Mouse (Mus musculus): ENCODE measurements at regions not wholly inside any gene's neighbourhood (a gene's known extent, or its start where the extent isn't known, plus 50 kb on each side); places are given as distances from the start of the nearest gene placed in this dataset.

DNA sequence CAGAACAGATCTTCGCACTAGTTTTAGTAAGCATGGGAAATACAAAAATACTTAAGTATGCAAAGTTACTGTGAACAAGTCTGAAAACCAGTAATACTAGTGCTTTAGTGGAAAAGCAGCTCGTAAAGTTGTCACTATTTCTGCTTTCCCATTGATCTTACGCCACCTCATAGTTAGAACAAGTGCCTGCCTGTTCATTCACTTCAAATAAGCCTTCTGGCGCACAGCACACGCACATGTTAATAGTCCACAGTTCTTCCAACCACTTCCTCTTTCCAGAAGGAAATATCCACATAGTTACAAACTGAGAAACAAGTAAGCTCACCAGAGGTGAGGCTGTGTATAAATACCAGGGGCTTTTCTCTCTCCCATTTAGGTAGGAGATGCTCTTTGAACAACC, 182.9 kb upstream of the Rsrc1 start:
- TF ChIP-seq CTCF (IDR thresholded peaks at IDR 0.05; ENCODE audit: low read depth) (no peak), EP300 (IDR thresholded peaks at IDR 0.05; ENCODE audit: low read depth) (no peak)
- H3K27ac ChIP-seq, result no peak overlapping the region
- no peak overlapping the region for H3K4me2 ChIP-seq (ENCODE audit: low read depth)
- H3K4me3 ChIP-seq (ENCODE audit: insufficient read depth in 1 of 2, low read depth in 2 of 2, low read length in 2 of 2), result no peak overlapping the region
- WGBS (ENCODE audit: insufficient replicate concordance), result 53% methylated on average over 5 of the region's 5 CpGs
- H3K4me1 ChIP-seq (replicated peaks; ENCODE audit: control insufficient read depth in 2 of 2, insufficient read depth in 2 of 2, low read length in 1 of 2), result 0 out of 4 replicates have a peak, but pooled peaks cover 0 to 3% of the 10 kb centered on the region in 2 experiments
- H3K27me3 ChIP-seq (ENCODE audit: control insufficient read depth, insufficient read depth, low read length), result no peaks in the 10 kb centered on the region
- no peak for ATAC-seq (ENCODE audit: insufficient read depth)
- no peak for DNase-seq (ENCODE audit: low read depth in 3 of 3, low spot score in 3 of 3)
- no peaks in the 10 kb centered on the region for H3K36me3 ChIP-seq (replicated peaks; ENCODE audit: control insufficient read depth, insufficient read depth, low read depth)
- no peaks in the 10 kb centered on the region for H3K9me3 ChIP-seq (ENCODE audit: control insufficient read depth, low read length)
- H3K9ac ChIP-seq (replicated peaks), result no peak overlapping the region

DNA sequence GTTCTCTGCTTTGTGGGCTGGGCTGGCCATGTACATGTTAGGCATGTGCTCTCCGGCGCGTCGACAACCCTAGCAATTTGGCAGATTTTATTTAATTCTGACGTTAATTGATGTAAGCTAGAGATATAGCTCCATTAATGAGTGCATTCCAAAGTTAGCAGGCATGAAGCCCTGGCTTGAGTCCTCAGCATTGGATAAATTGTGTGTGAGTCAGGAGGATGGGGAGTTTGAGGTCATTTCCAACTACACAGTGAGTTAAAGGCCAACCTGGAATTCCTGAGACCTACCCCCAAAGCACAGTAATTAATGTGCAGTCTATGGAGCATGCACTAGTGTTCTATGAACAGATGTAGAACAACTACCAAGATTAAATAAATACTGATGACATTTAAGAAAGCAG, 178.7 kb upstream of the Rsrc1 start:
- Histone ChIP-seq H3K9ac (replicated peaks) (no peak overlapping the region), H3K27me3 (ENCODE audit: control insufficient read depth, insufficient read depth, low read length) (no peaks in the 10 kb centered on the region), H3K4me2 (ENCODE audit: low read depth) (no peak overlapping the region), H3K4me1 (replicated peaks; ENCODE audit: control insufficient read depth in 2 of 2, insufficient read depth in 2 of 2, low read length in 1 of 2) (0 out of 4 replicates have a peak, but pooled peaks cover 0 to 3% of the 10 kb centered on the region in 2 experiments), H3K4me3 (ENCODE audit: insufficient read depth in 1 of 2, low read depth in 2 of 2, low read length in 2 of 2) (no peak overlapping the region), H3K9me3 (ENCODE audit: control insufficient read depth, low read length) (no peaks in the 10 kb centered on the region), H3K27ac (no peak overlapping the region), H3K36me3 (replicated peaks; ENCODE audit: control insufficient read depth, insufficient read depth, low read depth) (no peaks in the 10 kb centered on the region)
- DNase-seq (ENCODE audit: low read depth in 3 of 3, low spot score in 3 of 3) (no peak), ATAC-seq (ENCODE audit: insufficient read depth) (no peak)
- TF ChIP-seq CTCF (IDR thresholded peaks at IDR 0.05; ENCODE audit: low read depth) (no peak), EP300 (IDR thresholded peaks at IDR 0.05; ENCODE audit: low read depth) (no peak)
- 79% methylated on average over 5 of the region's 5 CpGs for WGBS (ENCODE audit: insufficient replicate concordance)

GRCm38 (mm10) chr3:66806176-66806575, 175.0 kb upstream of the Rsrc1 start:
- WGBS (ENCODE audit: insufficient replicate concordance), result 16% methylated on average over 1 of the region's 1 CpGs
- Histone ChIP-seq H3K27me3 (ENCODE audit: control insufficient read depth, insufficient read depth, low read length) (no peaks in the 10 kb centered on the region), H3K4me3 (ENCODE audit: insufficient read depth in 1 of 2, low read depth in 2 of 2, low read length in 2 of 2) (no peak overlapping the region), H3K27ac (no peak overlapping the region), H3K4me1 (replicated peaks; ENCODE audit: control insufficient read depth in 2 of 2, insufficient read depth in 2 of 2, low read length in 1 of 2) (0 out of 4 replicates have a peak, but pooled peaks cover 0 to 3% of the 10 kb centered on the region in 2 experiments), H3K36me3 (replicated peaks; ENCODE audit: control insufficient read depth, insufficient read depth, low read depth) (no peaks in the 10 kb centered on the region), H3K9me3 (ENCODE audit: control insufficient read depth, low read length) (no peaks in the 10 kb centered on the region), H3K9ac (replicated peaks) (no peak overlapping the region), H3K4me2 (ENCODE audit: low read depth) (no peak overlapping the region)
- ATAC-seq (ENCODE audit: insufficient read depth) (no peak), DNase-seq (ENCODE audit: low read depth in 3 of 3, low spot score in 3 of 3) (no peak)
- no peak for TF ChIP-seq EP300 (IDR thresholded peaks at IDR 0.05; ENCODE audit: low read depth)
- no peak for TF ChIP-seq CTCF (IDR thresholded peaks at IDR 0.05; ENCODE audit: low read depth)

- H3K36me3 ChIP-seq (replicated peaks; ENCODE audit: control insufficient read depth, insufficient read depth, low read depth), result no peaks in the 10 kb centered on the region
- TF ChIP-seq CTCF (IDR thresholded peaks at IDR 0.05; ENCODE audit: low read depth), result no peak
- no peak for TF ChIP-seq EP300 (IDR thresholded peaks at IDR 0.05; ENCODE audit: low read depth)
- WGBS (ENCODE audit: insufficient replicate concordance), result 59% methylated on average over 5 of the region's 5 CpGs
- H3K9me3 ChIP-seq (ENCODE audit: control insufficient read depth, low read length), result no peaks in the 10 kb centered on the region
- no peak overlapping the region for H3K9ac ChIP-seq (replicated peaks)
- DNase-seq (ENCODE audit: low read depth in 3 of 3, low spot score in 3 of 3) (no peak), ATAC-seq (ENCODE audit: insufficient read depth) (no peak)
- H3K4me1 ChIP-seq (replicated peaks; ENCODE audit: control insufficient read depth in 2 of 2, insufficient read depth in 2 of 2, low read length in 1 of 2), result no peaks in the 10 kb centered on the region
- no peak overlapping the region for H3K27ac ChIP-seq
- no peak overlapping the region for H3K4me3 ChIP-seq (ENCODE audit: insufficient read depth in 1 of 2, low read depth in 2 of 2, low read length in 2 of 2)
- H3K27me3 ChIP-seq (ENCODE audit: control insufficient read depth, insufficient read depth, low read length), result no peaks in the 10 kb centered on the region
- no peak overlapping the region for H3K4me2 ChIP-seq (ENCODE audit: low read depth)
These were observed 168.3 kb upstream of the Rsrc1 start for GRCm38 (mm10) chr3:66812686-66813445.

GRCm38 (mm10) chr3:66825761-66826160, 155.4 kb upstream of the Rsrc1 start:
- H3K9ac ChIP-seq (replicated peaks), result no peak overlapping the region
- no peak for TF ChIP-seq EP300 (IDR thresholded peaks at IDR 0.05; ENCODE audit: low read depth)
- TF ChIP-seq CTCF (IDR thresholded peaks at IDR 0.05; ENCODE audit: low read depth), result no peak
- H3K4me2 ChIP-seq (ENCODE audit: low read depth), result no peak overlapping the region
- no peaks in the 10 kb centered on the region for H3K36me3 ChIP-seq (replicated peaks; ENCODE audit: control insufficient read depth, insufficient read depth, low read depth)
- no peak for DNase-seq (ENCODE audit: low read depth in 3 of 3, low spot score in 3 of 3)
- no peak overlapping the region for H3K27ac ChIP-seq
- H3K4me1 ChIP-seq (replicated peaks; ENCODE audit: control insufficient read depth in 2 of 2, insufficient read depth in 2 of 2, low read length in 1 of 2), result no peaks in the 10 kb centered on the region
- ATAC-seq (ENCODE audit: insufficient read depth), result no peak
- H3K27me3 ChIP-seq (ENCODE audit: control insufficient read depth, insufficient read depth, low read length), result no peaks in the 10 kb centered on the region
- no peak overlapping the region for H3K4me3 ChIP-seq (ENCODE audit: insufficient read depth in 1 of 2, low read depth in 2 of 2, low read length in 2 of 2)
- WGBS (ENCODE audit: insufficient replicate concordance), result 55% methylated on average over 3 of the region's 3 CpGs
- H3K9me3 ChIP-seq (ENCODE audit: control insufficient read depth, low read length), result no peaks in the 10 kb centered on the region
